Mouse (Mus musculus) monocyte, adult 2 months (primary cell): Measurements from ENCODE around the gene Bfsp2.

Experiments
- DNase-seq, 2 experiments: peaks; one replicate each; pipeline ENCODE4 v3.0.0; 2022; ENCODE audit warnings: low spot score in 2 of 2, low read depth in 1 of 2

The Bfsp2 gene

GRCm38 (mm10) chr9:103384141-103384796 is 96.0 kb downstream of the Bfsp2 start:
- no peak for DNase-seq

- no peak for DNase-seq
These were observed 96.6 kb downstream of the Bfsp2 start for GRCm38 (mm10) chr9:103383576-103383975.

GRCm38 (mm10) chr9:103382989-103383388 is 97.2 kb downstream of the Bfsp2 start:
- no peak for DNase-seq

- no peak for DNase-seq
These were observed 99.7 kb downstream of the Bfsp2 start for GRCm38 (mm10) chr9:103380566-103380965.

GRCm38 (mm10) chr9:103379199-103379598 is 101.0 kb downstream of the Bfsp2 start:
- no peak for DNase-seq

GRCm38 (mm10) chr9:103378686-103379085 is 101.5 kb downstream of the Bfsp2 start:
- no peak for DNase-seq

- DNase-seq: no peak
These were observed 103.6 kb downstream of the Bfsp2 start for GRCm38 (mm10) chr9:103376346-103377320.
